Mouse (Mus musculus): ENCODE measurements around the gene Mcm10. TPM values are rescaled to one million over a fixed set of nuclear protein-coding genes. Genes with fewer than 3 reads are reported as not detected.

The Mcm10 gene
- total RNA-seq, 1 experiment = 127 TPM

DNA sequence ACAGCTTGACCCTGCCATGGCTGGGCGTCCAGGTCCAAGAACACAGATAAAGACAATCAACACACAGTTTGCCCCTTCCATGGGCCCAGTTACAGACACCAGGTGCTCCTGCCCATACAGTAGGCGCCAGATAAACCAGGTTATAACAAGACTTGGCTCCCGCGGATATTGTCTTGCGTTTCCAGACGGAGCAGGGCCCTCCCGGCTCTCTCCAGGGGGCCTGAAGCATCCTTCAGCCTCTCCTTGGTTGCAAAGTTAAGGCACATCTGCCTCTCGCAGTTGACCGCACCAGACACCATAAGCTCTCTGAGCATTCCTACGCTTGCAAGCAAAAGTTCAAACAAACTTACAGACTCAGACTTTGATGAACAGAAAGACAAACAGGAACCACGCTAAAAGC is 71.7 kb downstream of the Mcm10 start:
- H3K9ac ChIP-seq (ENCODE audit: insufficient read depth, low read depth, low read length, poor library complexity, severe bottlenecking) = no peak overlapping the region
- no peak overlapping the region for H3K27ac ChIP-seq (ENCODE audit: insufficient read depth, low read depth, low read length, poor library complexity, severe bottlenecking)
- TF ChIP-seq ZC3H11A (IDR thresholded peaks at IDR 0.05; ENCODE audit: borderline replicate concordance, low read depth, low read length) (no peak), ZNF384 (IDR thresholded peaks at IDR 0.05; ENCODE audit: low read depth, low read length) (no peak), CHD2 (IDR thresholded peaks at IDR 0.05; ENCODE audit: low read depth, low read length) (no peak), HCFC1 (IDR thresholded peaks at IDR 0.05; ENCODE audit: borderline replicate concordance, insufficient read depth, low read length) (no peak), MAFK (IDR thresholded peaks at IDR 0.05; ENCODE audit: insufficient read depth, low read depth, low read length) (no peak)
- no peak for DNase-seq (ENCODE audit: low read depth, low spot score)
- in situ Hi-C loops (cut with MboI; ENCODE audit: low sequenced_read_pairs in 2 of 2, unreplicated experiment in 2 of 2) = no loop called here
- no peaks in the 10 kb centered on the region for H3K4me1 ChIP-seq (ENCODE audit: control insufficient read depth in 2 of 2, insufficient read depth in 2 of 2, low read length in 2 of 2, poor library complexity in 1 of 2)
- no peak overlapping the region for H3K4me3 ChIP-seq (ENCODE audit: insufficient read depth in 1 of 2, low read depth in 1 of 2, low read length in 2 of 2, poor library complexity in 1 of 2, severe bottlenecking in 1 of 2)
- H3K9me3 ChIP-seq (ENCODE audit: control insufficient read depth, insufficient read depth, low read depth, low read length) = no peaks in the 10 kb centered on the region
- H3K36me3 ChIP-seq (ENCODE audit: control insufficient read depth, insufficient read depth, low read length, poor library complexity, severe bottlenecking) = peaks cover 3% of the 10 kb centered on the region; the same call in 1 of the 2 replicates

Other genes with a start within 250 kb of the Mcm10 start
- 37.9 and 39.5 TPM in 2 replicates for gene Sephs1, start 131.2 kb downstream of the Mcm10 start, total RNA-seq (2012; rRNA removed)
- 15.0 and 22.0 TPM in 2 replicates for gene Phyh, start 93.8 kb downstream of the Mcm10 start, total RNA-seq (2012; rRNA removed)
- 2.5 and 2.7 TPM in 2 replicates for gene Ucma, start 36.7 kb downstream of the Mcm10 start, total RNA-seq (2012; rRNA removed)
- gene Optn, start 51.3 kb upstream of the Mcm10 start, total RNA-seq (2012; rRNA removed) = 4.6 and 4.9 TPM in 2 replicates
- 9.2 and 13.5 TPM in 2 replicates for gene Ccdc3, start 125.0 kb upstream of the Mcm10 start, total RNA-seq (2012; rRNA removed)

All from ES-E14 (cell line).